Mouse (Mus musculus) CH12F3 (cell line): ENCODE results near the gene Etl4.

ENCODE experiments used
- in situ Hi-C: fragments of 300-500 bp; cut with MboI; formaldehyde crosslinking; loops from 2 replicates; pipeline ENCODE4 v1.14.3; 2020; ENCODE audit warnings: low sequenced_read_pairs

Etl4 gene

DNA sequence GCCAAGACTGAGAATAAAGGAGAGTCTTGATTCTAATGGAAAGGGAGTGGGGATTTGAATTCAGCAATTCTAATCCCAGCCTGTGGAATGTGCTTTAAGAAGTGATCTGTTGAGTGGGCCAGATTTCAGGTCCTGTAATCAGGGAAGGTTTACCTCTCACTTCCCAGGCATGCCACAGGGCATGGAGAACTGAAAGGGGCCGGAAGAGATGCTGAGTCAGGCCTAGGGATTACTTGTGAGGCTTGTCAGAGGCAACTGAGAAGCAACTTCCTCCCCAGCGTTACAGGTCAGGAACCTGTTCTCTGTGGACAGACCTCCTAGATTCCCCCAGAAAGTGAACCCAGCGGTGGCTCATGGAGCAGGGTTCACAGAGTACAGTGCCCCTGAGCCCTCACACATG, 646.1 kb downstream of the Etl4 start:
- in situ Hi-C loops, result no loop called here

DNA sequence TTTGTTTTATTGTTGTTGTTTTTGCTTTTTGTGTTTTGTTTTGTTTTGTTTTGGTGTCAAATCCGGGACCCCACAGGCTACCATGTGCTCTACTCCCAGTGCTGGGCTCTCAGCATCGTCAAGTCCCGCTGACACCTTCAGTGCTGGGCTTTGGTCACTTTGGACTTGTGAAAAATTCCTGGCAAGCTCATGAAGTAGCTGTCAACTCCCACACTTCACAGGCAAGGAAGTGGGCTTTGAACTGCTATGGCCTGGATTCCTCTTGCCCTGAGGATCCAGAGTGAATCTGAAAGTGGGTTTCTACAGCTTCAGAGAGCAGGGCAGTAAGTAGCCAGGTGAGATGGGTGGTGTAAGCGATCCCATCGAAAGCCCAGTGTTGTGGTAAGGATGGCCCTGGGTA, 649.5 kb downstream of the Etl4 start:
- in situ Hi-C loops, result no loop called here

DNA sequence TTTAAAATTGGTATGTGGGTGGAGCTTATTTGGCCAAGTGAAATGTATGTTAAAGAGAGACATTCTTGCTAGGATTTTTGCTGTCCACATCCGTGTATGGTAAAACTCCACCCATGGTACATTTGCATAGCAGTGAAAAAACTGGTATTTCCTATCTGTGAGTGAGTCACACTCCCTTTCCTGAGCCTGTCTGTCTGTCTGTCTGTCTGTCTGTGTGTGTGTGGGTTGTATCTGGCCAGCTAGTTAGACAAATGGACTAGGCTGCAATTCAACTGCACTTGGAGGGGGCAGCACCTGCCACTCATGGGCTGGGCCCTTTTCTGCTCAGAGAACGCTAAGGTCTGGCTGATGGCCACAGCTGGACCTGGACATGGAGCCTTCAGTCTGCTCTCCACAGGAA, 650.1 kb downstream of the Etl4 start:
- in situ Hi-C loops, result no loop called here

DNA sequence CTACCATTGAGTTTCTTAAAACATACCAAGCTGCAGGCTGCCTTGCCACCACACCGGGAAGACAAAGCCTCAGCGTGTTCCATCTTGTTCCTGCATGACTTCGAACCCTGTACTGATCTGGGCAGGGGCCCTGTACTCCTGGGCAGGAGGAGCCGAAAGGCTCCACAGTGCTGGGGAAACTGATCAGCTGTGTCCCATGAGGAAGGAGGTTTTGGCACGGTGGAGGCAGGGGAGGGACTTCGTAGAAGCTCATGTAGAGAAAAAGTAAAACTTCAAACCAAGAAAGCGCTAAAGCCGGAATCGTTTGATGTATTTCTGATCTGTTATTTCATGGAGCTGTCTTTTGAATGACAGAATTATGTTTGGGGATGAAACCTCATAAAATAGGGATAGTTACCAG, 651.0 kb downstream of the Etl4 start:
- in situ Hi-C loops, result no loop called here

DNA sequence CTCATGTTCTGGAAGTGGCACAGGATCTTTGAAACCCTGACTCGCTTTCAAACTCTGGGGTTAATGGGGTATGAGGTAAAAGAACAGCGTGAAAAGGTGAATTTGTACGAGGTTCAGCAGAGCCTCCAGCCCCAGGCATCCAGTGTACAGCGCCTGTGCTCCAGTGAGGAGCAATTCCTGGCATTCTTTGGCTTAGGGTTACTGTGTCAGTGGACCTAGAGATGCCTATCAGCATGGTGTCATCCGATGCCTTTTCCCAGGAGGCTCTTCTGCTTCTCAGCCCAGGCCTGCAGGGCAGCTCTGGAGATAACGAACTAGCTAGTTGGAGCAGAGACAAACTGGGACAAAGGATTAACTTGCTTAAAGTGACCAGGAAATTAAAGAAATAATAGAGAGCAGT, 653.5 kb downstream of the Etl4 start:
- in situ Hi-C loops, result no loop called here

DNA sequence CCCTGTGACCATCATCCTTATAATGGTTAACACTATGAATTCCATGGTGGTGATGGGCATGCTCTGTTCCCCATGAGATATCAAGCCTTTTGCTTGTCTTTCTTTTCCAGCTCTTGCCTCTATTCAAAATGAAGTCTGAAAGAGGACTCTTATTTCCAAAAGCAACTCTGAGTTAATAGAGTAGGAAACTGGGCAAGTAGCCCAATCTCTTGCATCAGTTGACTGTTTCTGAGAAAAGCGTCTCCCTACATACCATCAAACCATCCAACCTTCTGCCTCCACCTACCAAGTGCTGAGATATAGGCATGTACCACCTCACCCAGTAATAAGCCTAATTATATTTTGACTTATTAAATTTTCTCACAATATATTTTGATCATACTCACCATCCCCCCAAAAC, 658.9 kb downstream of the Etl4 start:
- in situ Hi-C loops, result no loop called here

DNA sequence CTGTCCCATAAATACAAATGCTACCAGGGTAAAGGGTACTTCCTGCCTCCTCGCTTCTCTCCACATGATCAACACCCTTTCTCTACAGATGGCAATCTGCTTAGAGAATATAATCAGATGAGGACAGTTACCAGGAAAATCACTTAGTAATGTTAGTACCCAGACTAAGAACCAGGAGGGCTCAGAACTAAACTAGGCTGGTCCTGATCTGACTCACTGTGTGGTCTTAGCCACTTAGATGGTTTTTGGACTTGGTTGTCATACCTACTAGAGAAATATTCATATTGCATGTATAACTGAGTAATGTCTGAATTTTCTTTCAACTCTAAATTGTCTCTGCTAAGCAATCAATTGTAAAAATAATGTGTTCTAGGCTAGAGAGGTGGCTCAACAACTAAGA, 662.4 kb downstream of the Etl4 start:
- in situ Hi-C loops, result no loop called here

DNA sequence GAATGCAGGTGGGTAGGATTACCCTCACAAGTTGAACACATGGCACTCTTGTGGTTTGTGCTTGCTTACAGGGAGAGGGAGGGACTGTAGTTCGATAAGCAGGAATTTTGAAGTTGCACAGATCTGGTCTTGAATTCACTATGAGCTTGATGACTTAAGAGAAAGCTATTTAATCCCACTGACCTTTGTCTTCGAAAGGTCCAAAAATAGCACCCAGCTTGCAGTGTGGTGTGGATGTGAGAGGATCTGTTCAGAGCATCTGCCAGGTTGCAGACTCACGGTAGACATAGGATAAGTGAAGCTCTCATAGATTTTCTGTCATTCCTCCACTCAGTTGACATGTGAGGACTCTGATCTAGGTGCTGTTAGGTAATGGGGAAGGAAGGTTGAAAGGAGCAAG, 670.8 kb downstream of the Etl4 start:
- in situ Hi-C loops, result no loop called here

DNA sequence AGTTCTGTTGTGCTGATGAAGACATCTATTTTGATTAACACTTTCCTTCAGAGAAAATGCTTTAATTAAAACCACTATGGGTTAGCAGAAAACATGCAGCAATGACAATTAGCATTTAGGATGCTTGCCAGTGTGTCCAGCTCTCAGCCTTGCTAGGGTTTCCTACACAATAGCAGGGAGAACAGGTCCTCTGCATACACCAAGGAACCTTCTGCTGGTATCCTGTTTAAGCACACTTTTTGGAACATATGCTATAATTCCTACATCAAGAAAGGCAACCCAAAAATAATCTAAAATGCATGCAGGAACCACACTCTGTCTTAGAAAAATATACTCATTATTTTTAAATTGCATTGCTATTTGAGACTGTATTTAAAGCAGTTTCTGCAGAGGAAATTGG, 673.5 kb downstream of the Etl4 start:
- in situ Hi-C loops, result no loop called here

DNA sequence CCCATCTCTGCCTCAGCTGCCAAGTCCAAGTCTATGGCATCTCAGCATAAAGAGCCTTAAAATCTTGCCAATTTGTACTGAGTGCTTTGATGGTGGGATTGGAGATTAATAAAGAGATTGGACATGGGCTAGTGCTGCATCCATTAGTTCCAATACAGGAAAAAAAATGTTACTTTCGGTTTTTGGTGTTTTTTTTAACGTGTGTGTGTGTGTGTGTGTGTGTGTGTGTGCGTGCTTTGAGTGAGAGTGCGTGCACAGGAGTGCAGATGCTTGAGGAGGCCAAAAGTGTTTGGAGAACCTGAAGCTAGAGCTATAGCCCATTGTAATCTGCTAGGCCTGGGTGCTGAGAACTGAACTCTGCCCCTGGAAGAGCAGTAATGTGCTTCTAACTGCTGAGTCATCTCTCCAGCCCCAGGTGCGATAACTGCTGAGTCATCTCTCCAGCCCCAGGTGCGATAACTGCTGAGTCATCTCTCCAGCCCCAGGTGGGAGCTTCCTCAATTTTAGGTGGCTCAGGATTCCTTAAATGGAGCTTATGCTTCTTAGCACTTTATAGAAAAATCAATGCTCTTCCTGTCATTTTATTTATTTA, 674.1 kb downstream of the Etl4 start:
- in situ Hi-C loops, result no loop called here

DNA sequence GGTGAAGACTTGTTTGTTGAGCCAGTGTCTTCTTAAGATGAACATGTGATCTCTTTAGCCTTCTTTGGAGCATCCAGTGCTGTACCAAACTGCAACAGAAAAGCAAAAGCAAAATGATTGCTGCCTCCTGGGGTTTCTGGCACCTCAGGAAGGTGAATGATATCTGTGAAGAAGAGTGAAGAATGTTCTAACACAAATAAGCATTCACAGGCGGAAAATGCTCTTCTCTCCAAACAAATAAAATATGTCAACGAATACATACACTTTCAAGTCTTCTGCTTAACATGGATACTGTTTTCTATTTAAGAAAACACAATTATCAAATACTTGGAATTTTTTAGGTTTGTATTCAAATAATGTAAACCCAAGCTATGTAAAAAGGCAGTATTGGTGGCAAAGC, 678.3 kb downstream of the Etl4 start:
- in situ Hi-C loops, result no loop called here

DNA sequence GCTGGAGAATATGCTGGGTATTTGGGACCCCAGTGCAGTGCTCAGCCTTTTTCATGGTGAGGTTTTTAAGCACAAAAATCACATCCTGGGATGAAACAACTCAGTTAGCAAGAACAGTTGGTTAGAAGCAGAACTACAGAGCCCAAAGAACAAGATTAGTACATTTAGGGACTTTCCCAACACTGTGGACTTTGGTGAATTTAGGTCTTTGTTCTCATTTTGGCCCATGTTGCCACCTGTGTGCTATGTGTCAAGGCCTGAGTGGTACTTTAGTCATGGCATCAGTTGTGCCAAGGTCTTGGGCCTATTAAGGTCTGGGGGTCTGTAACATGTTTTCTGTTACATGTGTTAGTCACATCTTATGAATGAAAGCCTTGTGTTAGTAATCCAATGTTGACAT, 679.1 kb downstream of the Etl4 start:
- in situ Hi-C loops, result no loop called here

DNA sequence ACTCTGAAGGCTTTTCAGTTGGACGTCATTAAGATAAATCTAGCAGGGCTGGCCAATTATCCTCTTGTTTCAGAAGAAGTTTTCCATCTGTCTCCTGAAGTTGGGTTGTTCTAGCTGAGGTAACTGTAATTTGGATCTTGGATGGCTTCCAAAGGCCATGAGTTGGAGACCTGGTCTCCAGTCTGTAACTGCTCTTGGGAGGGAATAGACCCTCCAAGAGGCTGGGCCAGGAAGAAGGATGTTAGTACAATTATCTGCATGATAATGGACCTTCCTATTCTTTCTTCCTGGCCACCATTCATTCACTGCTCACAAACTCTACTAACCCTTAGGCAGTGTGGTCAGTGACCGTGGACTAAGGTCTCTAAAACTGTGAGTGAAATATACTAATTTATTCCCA, 684.5 kb downstream of the Etl4 start:
- in situ Hi-C loops, result no loop called here

DNA sequence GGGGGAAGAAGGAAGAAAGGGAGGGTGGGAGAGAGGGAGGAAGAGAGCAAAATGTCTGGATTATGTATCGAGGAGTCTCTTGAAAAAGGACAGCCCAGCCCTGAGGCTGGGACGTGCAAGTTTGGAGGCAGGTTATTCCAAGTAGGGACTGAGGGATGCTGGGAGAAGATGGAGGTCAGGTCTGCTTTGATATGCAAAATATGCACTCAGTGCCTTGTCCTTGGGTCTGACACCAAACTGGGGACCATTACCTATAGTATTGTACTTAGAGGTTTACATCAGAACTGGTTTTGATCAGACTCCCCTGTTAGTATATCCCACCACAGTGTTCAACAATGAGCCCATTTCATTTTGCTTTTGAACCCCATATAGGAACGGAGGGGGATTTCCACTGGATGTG, 685.4 kb downstream of the Etl4 start:
- in situ Hi-C loops, result no loop called here

DNA sequence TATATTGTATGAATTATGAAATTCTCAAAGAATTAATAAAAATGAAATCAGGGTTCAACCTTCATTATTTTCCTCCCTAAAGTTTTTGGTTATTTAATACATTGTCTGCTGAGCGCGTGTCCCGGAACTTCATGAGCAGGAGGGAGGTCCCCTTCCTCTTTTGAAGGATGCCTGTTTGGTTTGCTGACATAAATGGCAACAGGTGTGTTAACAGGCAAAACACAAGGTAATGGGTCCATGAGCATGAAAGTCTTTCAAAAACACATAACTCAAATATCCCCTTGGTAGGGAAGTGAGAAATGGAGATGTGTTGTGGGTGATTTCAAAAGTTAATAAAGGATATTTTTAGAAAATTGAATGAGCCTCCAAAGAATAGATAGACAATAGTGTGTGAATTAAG, 687.0 kb downstream of the Etl4 start:
- in situ Hi-C loops, result no loop called here

DNA sequence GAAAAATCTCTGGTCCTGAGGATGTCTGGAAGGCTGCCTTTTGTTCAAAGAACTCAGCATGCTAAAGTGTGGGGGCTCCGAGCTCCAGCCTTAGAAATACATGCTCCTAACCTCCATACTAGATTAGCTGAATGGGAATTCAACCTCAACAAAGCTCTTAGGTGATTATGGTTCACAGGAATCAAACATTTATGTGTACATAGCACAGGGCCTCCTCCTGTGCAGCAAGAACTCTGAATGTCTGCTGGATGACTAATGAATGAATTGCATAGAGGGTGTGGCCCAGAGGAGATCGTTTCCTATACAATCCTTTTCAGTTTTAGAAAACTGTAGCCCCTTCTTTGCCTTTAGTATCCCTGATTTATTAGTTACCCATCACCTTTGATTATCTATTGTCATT, 687.6 kb downstream of the Etl4 start:
- in situ Hi-C loops, result no loop called here

DNA sequence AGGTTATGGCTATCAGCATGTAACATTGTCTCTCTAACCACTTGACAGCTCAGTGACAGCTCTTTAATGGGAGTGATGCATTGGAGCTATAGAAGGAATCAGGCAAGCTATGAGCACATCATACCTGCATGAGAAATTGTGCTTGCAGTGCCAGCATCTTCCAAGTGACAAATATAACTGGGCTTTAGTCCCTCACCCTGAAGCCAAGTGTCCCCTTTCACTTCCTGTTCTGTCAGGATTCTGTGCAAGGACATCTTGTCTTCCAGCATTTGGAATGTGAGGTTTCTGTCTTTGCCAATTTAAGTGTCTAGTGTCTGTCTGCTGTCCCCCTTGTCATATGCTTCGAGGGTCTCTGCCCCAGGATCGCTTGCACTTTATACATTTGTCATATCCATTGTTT, 693.1 kb downstream of the Etl4 start:
- in situ Hi-C loops, result no loop called here

DNA sequence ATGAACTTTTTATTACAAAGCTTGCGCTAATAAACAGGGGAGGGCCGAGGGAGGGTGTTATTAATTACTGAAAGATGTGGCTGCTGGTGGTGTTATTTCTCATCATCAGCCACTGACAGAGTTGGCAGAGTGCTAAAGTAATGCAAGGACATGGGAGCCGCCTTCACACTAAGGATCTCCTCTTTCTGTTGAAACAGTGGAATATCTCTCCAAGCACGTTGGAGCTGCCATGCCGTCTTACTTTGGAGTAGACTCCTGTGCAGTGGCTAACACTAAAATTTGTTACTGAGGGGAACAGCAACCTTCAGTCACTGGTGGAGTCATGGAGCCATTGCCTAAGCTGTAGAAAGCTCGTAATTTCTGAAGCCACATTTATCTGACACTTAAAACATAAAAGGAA, 694.0 kb downstream of the Etl4 start:
- in situ Hi-C loops, result no loop called here

DNA sequence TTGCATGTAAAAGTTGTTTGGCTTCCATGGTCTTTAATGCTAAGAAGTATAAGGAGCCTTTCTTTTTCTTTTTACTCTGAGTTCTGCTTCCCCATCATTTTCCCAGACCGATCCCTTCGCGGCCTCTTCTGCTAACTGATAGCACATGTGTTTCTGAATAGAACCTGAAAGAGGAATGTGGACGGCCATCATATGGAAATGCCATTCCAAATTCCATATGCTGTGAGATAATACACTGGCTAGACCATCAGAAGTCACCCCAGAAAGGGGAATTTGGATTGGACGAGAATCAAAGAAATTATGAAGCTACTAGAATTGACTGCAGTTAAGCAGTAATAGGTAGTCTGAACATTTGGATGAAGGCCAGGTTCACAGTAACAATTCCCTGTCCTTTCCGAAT, 694.4 kb downstream of the Etl4 start:
- in situ Hi-C loops, result no loop called here

DNA sequence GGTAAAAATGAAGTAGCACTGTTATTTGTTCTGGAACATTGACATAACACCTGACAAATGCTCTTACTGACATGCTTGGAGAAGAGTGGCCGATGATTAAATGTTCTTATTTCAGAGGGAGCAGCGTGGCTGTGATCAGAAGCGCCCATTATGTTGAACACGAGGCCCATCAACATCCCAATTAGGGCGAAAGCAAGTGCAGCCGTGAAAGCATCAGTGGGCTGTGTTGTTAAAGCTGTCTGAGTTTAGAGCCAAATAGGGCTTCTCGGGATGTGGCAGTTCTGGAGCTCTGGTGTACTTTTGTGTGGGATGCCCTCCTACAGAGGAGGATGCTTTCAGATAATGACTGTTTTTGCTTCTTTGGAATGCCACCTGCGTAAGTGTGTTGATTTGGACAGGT, 699.6 kb downstream of the Etl4 start:
- in situ Hi-C loops, result no loop called here

DNA sequence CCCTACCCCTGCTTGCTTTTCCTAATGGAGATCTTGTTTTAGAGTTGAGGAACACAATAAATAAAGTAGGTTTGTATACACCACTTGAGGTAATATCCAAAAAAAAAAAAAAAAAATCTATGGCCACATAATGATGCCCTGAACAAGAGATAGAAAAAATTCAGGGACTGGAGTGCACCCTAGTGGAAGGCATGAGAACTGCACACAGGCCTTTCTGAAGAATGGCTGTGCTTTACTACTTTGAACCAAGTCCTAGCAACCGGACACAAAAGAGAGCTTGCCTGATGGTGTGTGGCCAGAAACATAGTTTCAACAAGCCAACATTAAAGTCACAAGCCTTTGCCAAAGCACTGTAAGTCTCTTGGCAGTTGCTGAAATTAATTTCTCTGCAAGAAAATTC, 706.4 kb downstream of the Etl4 start:
- in situ Hi-C loops, result loop anchor here (5.0 kb wide), 1 partner anchor 344 kb away; no protein-coding TSS in a partner anchor

DNA sequence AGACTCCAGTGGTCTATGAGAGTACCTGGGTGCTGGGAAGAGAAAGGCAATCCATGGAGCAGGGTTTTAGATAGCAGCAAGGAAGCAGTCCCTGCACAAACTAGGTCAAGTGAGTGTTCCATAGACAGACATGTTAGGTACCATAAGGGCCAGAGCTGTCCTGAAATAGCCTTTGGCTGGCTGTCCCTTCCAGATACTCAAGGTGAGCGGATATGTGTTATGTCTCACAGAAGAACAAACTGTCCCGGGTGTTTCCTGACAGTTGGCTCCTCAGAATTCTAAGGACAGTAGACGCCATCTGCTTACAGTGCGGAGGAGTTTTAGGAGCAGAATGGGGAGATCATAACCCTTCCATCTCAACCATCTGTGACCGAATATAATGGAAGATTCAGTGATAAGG, 708.8 kb downstream of the Etl4 start:
- in situ Hi-C loops, result loop anchor here (5.0 kb wide), 1 partner anchor 346 kb away; no protein-coding TSS in a partner anchor

DNA sequence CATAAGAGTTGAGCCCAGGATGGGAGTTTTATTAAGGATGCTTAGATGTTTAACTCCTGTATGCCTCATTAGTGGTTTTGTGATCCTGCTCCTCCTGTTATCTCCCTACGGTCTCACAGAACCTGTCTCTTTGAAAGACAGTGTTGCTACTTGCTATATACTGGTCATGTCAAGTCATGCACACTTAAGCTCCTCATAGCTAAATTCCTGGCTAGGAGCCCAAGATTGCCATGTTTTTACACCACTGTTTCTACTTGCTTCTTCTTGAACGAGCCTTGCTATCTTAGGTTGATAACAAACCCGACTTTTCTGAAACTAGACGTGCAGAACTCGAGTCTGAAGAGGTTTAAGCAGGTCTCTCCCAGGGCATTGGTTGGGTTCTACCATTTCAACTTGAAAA, 710.3 kb downstream of the Etl4 start:
- in situ Hi-C loops, result loop anchor here (5.0 kb wide), 1 partner anchor 348 kb away; no protein-coding TSS in a partner anchor
